ENCODE assay signal across 24 mouse cellular contexts in the genomic region with DNA sequence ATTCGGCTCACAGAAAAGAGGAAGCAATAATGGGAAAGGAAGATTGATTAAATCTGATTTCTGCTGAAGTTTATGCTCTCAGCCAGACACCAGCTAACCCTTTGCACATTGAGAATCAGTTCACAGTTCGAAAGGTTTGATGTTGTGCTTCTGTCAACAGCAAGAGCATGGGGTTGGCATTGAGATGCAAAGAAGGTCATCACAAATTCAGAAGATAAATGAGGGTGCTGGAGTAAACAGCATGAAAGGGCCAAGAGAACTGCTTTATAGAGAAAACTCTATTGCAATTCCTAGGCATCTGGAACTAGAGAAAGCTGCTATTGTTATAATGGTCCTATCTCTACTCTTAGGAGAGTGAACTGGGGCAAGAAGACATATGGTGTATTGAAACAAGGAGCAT.
"Had no signal": no experiment of that assay in that cellular context is flagged by ENCODE, and none has a peak within 500 bp of the region (broad histone marks: within the 10 kb centered on the region; RNA-seq: fewer than 3 reads in every experiment).

No protein-coding gene starts in this region.

- H3K4me1 ChIP-seq: heart, embryonic 10.5 days; heart, embryonic 12.5 days; hindbrain, embryonic 13.5 days; hindbrain, embryonic 15.5 days; intestine, embryonic 15.5 days; limb, embryonic 13.5 days; limb, embryonic 15.5 days; liver, embryonic 12.5 days had no signal

- H3K36me3 ChIP-seq: heart, embryonic 10.5 days; heart, embryonic 12.5 days; hindbrain, embryonic 13.5 days; hindbrain, embryonic 15.5 days; intestine, embryonic 15.5 days; limb, embryonic 13.5 days; limb, embryonic 15.5 days; liver, embryonic 12.5 days had no signal

- H3K27ac ChIP-seq: gastrocnemius, adult 2 months; heart, embryonic 10.5 days; hindbrain, embryonic 13.5 days; hindbrain, embryonic 15.5 days; intestine, embryonic 15.5 days; left cerebral cortex, adult 2 months; limb, embryonic 13.5 days; limb, embryonic 15.5 days; liver, embryonic 12.5 days had no signal

- H3K9me3 ChIP-seq: heart, embryonic 10.5 days; heart, embryonic 12.5 days; hindbrain, embryonic 13.5 days; hindbrain, embryonic 15.5 days; intestine, embryonic 15.5 days; limb, embryonic 13.5 days; limb, embryonic 15.5 days; liver, embryonic 12.5 days had no signal

- DNase-seq: gastrocnemius, adult 2 months; gastrocnemius, postnatal 10 days; gastrocnemius, postnatal 25 days; heart, adult 18-20 months; heart, postnatal 10 days; heart, postnatal 4 days; kidney, adult 18-20 months; kidney, adult 8-10 months; kidney, postnatal 10 days; kidney, postnatal 25 days; kidney, postnatal 4 days; left cerebral cortex, postnatal 4 days had no signal

- H3K27me3 ChIP-seq: heart, embryonic 12.5 days; hindbrain, embryonic 13.5 days; hindbrain, embryonic 15.5 days; intestine, embryonic 15.5 days; limb, embryonic 13.5 days; limb, embryonic 15.5 days; liver, embryonic 12.5 days had no signal

- ATAC-seq: inflammation-experienced regulatory T-cells, adult 6 months; intestine, embryonic 15.5 days; intestine, postnatal 0 days; liver, embryonic 12.5 days had no signal

- H3K4me2 ChIP-seq: heart, embryonic 12.5 days; hindbrain, embryonic 13.5 days; hindbrain, embryonic 15.5 days; intestine, embryonic 15.5 days; limb, embryonic 13.5 days; limb, embryonic 15.5 days; liver, embryonic 12.5 days had no signal

- H3K9ac ChIP-seq: heart, embryonic 12.5 days; hindbrain, embryonic 13.5 days; hindbrain, embryonic 15.5 days; intestine, embryonic 15.5 days; limb, embryonic 13.5 days; limb, embryonic 15.5 days; liver, embryonic 12.5 days had no signal

- H3K4me3 ChIP-seq: gastrocnemius, adult 2 months; heart, embryonic 10.5 days; heart, embryonic 12.5 days; hindbrain, embryonic 13.5 days; hindbrain, embryonic 15.5 days; intestine, embryonic 15.5 days; layer of hippocampus, adult 2 months; left cerebral cortex, adult 2 months; limb, embryonic 13.5 days; limb, embryonic 15.5 days; liver, embryonic 12.5 days had no signal
